Mouse (Mus musculus): Measurements from ENCODE around the gene Sbno2. TPM values are rescaled to one million over a fixed set of nuclear protein-coding genes. Genes with fewer than 3 reads are reported as not detected.
A peak's percentile ranks its signal among the peaks of the same experiment; 100 is the strongest.
"Not testable (repeated sequence)": the region's sequence is repeated elsewhere in the genome, so short reads cannot be mapped to it uniquely, and the experiment has no call there.

Sbno2 gene
- polyA plus RNA-seq, 1 experiment from 2014 or later = 13.2 TPM

DNA sequence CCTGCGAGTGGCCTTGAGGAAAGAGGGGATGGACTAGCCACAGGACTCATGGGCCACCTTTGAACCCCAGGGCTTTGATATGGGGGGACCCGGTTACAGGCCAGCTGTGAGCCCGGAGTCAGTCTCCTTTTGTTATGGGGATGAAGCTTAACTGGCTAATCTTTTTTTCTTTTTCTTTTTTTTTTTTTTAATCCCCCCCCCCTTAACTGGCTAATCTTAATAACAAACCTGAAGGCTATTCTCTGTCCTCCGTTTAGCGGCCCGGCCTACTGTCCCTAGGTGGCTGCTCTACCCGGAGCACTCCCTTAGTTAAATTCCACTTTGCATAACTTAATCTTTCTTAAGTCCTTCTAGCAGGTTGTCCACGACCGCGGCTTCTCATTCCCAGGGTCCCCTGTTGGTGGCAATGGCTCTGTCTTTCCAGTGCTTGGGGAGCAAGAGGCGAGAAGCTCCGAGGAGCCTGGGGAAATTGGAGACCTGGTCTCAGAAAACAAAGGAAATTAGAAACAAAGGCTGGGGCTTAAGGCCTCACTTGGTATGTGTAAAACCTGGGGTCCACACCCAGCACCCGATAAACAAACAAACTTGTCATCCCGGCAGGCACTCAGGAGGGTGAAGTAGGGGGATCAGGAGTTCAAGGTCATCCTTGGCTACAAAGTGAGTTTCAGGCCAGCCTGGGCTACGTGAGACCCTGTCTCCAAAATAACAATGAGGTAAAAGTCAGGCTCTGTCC is 54.3 kb downstream of the Sbno2 start:
- ATAC-seq (ENCODE audit: insufficient number of reproducible peaks, insufficient read depth, low FRiP score, low read depth) = no peak
- H3K4me1 ChIP-seq (ENCODE audit: control insufficient read depth, insufficient read depth, low read length) = peaks cover 31% of the 10 kb centered on the region; the same call in 1 of the 2 replicates
- no peak overlapping the region for H3K4me2 ChIP-seq (replicated peaks; ENCODE audit: low read depth, low read length)
- WGBS = 32% methylated on average over 15 of the region's 15 CpGs
- H3K27me3 ChIP-seq (ENCODE audit: control insufficient read depth, insufficient read depth, low read length) = no peaks in the 10 kb centered on the region
- H3K36me3 ChIP-seq (ENCODE audit: control insufficient read depth, insufficient read depth, low read length) = peaks cover 4% of the 10 kb centered on the region; the same call in 1 of the 2 replicates
- peak overlapping the region; percentile 58; the same call in 1 of the 2 replicates for H3K27ac ChIP-seq (ENCODE audit: low read length)
- H3K9ac ChIP-seq (replicated peaks; ENCODE audit: low read depth, low read length) = no peak overlapping the region
- no peaks in the 10 kb centered on the region for H3K9me3 ChIP-seq (ENCODE audit: control insufficient read depth, low read depth, low read length)
- H3K4me3 ChIP-seq (ENCODE audit: low read depth, low read length) = no peak overlapping the region

DNA sequence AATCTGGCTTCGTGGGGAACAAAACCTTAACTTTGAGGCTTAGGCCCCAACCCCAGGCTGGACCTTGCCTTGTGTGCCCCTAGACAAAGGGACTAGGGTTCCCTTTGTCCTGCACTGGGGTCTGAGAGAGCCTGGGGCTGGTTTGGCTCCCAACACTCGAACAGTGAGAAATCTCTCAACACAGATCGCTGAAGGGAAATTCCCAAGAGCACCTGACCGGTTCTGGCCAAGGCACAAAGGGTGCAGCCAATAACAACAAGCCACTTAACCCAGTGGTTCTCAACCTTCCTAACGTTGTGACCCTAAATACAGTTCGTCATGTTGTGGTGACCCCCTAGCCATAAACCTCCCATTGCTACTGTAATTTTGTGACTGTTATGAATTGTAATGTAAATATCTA is 55.1 kb downstream of the Sbno2 start:
- no peaks in the 10 kb centered on the region for H3K27me3 ChIP-seq (ENCODE audit: control insufficient read depth, insufficient read depth, low read length)
- peaks cover 24% of the 10 kb centered on the region; the same call in 1 of the 2 replicates for H3K4me1 ChIP-seq (ENCODE audit: control insufficient read depth, insufficient read depth, low read length)
- no peaks in the 10 kb centered on the region; the same call in 1 of the 2 replicates for H3K36me3 ChIP-seq (ENCODE audit: control insufficient read depth, insufficient read depth, low read length)
- H3K9me3 ChIP-seq (ENCODE audit: control insufficient read depth, low read depth, low read length) = no peaks in the 10 kb centered on the region
- H3K4me2 ChIP-seq (replicated peaks; ENCODE audit: low read depth, low read length) = no peak overlapping the region
- no peak for ATAC-seq (ENCODE audit: insufficient number of reproducible peaks, insufficient read depth, low FRiP score, low read depth)
- 39% methylated on average over 6 of the region's 6 CpGs for WGBS
- no peak overlapping the region for H3K27ac ChIP-seq (ENCODE audit: low read length)
- no peak overlapping the region for H3K4me3 ChIP-seq (ENCODE audit: low read depth, low read length)
- H3K9ac ChIP-seq (replicated peaks; ENCODE audit: low read depth, low read length) = no peak overlapping the region

DNA sequence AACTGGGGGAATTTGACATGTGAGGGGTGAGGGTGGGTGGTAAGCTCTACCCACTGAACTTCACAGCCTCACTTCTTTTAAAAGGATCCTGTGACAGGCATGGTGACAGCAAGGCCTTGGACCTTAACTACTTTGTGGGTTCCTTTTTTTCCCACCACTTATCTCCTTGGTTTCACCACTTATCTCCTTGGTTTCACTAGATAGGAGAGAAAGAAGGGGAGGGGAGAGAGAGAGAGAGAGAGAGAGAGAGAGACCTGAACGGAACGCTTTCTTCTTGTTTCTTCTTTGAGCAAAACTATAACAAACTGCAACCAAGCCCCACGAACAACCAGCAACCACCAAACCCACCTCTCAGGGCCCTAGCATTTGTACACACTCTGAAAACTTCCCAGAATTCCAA is 56.5 kb downstream of the Sbno2 start:
- 43% methylated on average over 3 of the region's 3 CpGs for WGBS
- no peak overlapping the region for H3K4me3 ChIP-seq (ENCODE audit: low read depth, low read length)

GRCm38 (mm10) chr10:80048396-80048795 is 57.0 kb downstream of the Sbno2 start:
- H3K36me3 ChIP-seq (ENCODE audit: control insufficient read depth, insufficient read depth, low read length) = no peaks in the 10 kb centered on the region
- H3K4me3 ChIP-seq (ENCODE audit: low read depth, low read length) = no peak overlapping the region
- no peak for ATAC-seq (ENCODE audit: insufficient number of reproducible peaks, insufficient read depth, low FRiP score, low read depth)
- no peaks in the 10 kb centered on the region for H3K27me3 ChIP-seq (ENCODE audit: control insufficient read depth, insufficient read depth, low read length)
- WGBS = 38% methylated on average over 5 of the region's 5 CpGs
- no peak overlapping the region for H3K4me2 ChIP-seq (replicated peaks; ENCODE audit: low read depth, low read length)
- H3K9ac ChIP-seq (replicated peaks; ENCODE audit: low read depth, low read length) = no peak overlapping the region
- H3K4me1 ChIP-seq (ENCODE audit: control insufficient read depth, insufficient read depth, low read length) = peaks cover 19% of the 10 kb centered on the region; the same call in 1 of the 2 replicates
- H3K27ac ChIP-seq (ENCODE audit: low read length) = no peak overlapping the region; the same call in 1 of the 2 replicates
- H3K9me3 ChIP-seq (ENCODE audit: control insufficient read depth, low read depth, low read length) = no peaks in the 10 kb centered on the region

More for the DNA sequence above, 56.5 kb downstream of the Sbno2 start:
- Histone ChIP-seq H3K9me3 (ENCODE audit: control insufficient read depth, low read depth, low read length) (no peaks in the 10 kb centered on the region), H3K4me2 (replicated peaks; ENCODE audit: low read depth, low read length) (no peak overlapping the region), H3K27ac (ENCODE audit: low read length) (peak overlapping the region; percentile 44; the same call in 1 of the 2 replicates), H3K4me1 (ENCODE audit: control insufficient read depth, insufficient read depth, low read length) (peaks cover 19% of the 10 kb centered on the region; the same call in 1 of the 2 replicates), H3K36me3 (ENCODE audit: control insufficient read depth, insufficient read depth, low read length) (no peaks in the 10 kb centered on the region), H3K27me3 (ENCODE audit: control insufficient read depth, insufficient read depth, low read length) (no peaks in the 10 kb centered on the region), H3K9ac (replicated peaks; ENCODE audit: low read depth, low read length) (no peak overlapping the region)
- no peak for ATAC-seq (ENCODE audit: insufficient number of reproducible peaks, insufficient read depth, low FRiP score, low read depth)

DNA sequence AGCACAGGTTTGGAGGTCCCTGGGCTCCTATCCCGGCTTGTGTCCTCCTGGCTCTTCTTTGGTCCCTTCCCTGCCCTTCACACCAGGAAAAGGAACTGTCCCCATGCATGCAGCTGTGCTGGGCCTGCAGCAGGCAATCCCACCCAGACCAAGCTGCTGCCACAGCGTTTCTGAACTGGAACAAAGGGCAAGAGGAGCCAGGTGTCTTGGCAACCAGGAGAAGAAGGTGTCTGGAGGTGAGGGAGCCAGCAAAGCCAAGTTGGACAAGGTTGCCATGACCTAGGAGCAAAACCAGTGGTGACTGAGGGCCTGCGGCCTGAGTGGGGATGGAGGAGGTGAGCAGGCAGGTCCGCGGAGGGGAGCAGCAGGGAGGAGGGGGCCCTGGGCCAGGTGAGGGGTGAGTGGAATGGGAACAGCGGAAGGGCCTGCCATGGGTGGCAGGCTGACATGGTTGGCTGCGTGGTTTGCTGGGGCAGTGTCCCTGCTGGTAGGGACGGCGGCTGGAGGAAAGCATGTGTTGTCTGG is 58.3 kb downstream of the Sbno2 start, which contains the start of gene Gpx4:
Gene Gpx4, plus strand, starts transcription at position 126 of the 525 bp plus-strand sequence.
- Histone ChIP-seq H3K9me3 (ENCODE audit: control insufficient read depth, low read depth, low read length) (no peaks in the 10 kb centered on the region), H3K9ac (replicated peaks; ENCODE audit: low read depth, low read length) (no peak within 1 kb of the TSS), H3K36me3 (ENCODE audit: control insufficient read depth, insufficient read depth, low read length) (no peaks in the 10 kb centered on the region), H3K27me3 (ENCODE audit: control insufficient read depth, insufficient read depth, low read length) (no peaks in the 10 kb centered on the region), H3K4me3 (ENCODE audit: low read depth, low read length) (no peak within 1 kb of the TSS), H3K4me1 (ENCODE audit: control insufficient read depth, insufficient read depth, low read length) (peaks cover 13% of the 10 kb centered on the region; the same call in 1 of the 2 replicates), H3K27ac (ENCODE audit: low read length) (no peak within 1 kb of the TSS), H3K4me2 (replicated peaks; ENCODE audit: low read depth, low read length) (no peak within 1 kb of the TSS)
- ATAC-seq (ENCODE audit: insufficient number of reproducible peaks, insufficient read depth, low FRiP score, low read depth) = no peak
- 60% methylated on average over 9 of the region's 9 CpGs for WGBS

DNA sequence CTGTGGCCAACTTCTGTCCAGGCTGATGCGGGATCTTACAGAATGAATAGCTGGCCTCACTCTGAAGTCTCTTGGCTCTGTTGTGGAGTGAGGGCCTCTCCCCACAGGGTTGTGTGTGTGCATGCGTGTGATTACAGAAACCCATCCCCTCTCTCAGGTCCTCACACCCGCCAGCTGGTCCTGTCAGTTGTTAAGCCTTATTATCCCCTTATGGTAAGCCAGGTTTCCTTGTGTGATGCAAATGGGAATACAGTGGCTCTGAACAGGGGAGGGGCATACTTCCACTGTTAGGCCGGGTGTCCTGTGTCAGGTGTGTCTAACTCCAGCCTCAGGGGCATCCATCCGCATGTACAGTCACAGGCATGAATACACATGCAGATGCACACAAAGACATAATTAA is 59.6 kb downstream of the Sbno2 start:
- H3K4me2 ChIP-seq (replicated peaks; ENCODE audit: low read depth, low read length) = no peak overlapping the region
- H3K9me3 ChIP-seq (ENCODE audit: control insufficient read depth, low read depth, low read length) = no peaks in the 10 kb centered on the region
- H3K27ac ChIP-seq (ENCODE audit: low read length) = no peak overlapping the region
- H3K4me3 ChIP-seq (ENCODE audit: low read depth, low read length) = no peak overlapping the region
- no peaks in the 10 kb centered on the region for H3K36me3 ChIP-seq (ENCODE audit: control insufficient read depth, insufficient read depth, low read length)
- no peak for ATAC-seq (ENCODE audit: insufficient number of reproducible peaks, insufficient read depth, low FRiP score, low read depth)
- H3K27me3 ChIP-seq (ENCODE audit: control insufficient read depth, insufficient read depth, low read length) = no peaks in the 10 kb centered on the region
- H3K9ac ChIP-seq (replicated peaks; ENCODE audit: low read depth, low read length) = no peak overlapping the region
- 82% methylated on average over 5 of the region's 5 CpGs for WGBS
- H3K4me1 ChIP-seq (ENCODE audit: control insufficient read depth, insufficient read depth, low read length) = 0 out of 2 replicates have a peak, but pooled peaks cover 7% of the 10 kb centered on the region

- H3K27ac ChIP-seq (ENCODE audit: low read length); H3K27me3 ChIP-seq (ENCODE audit: control insufficient read depth, insufficient read depth, low read length); H3K36me3 ChIP-seq (ENCODE audit: control insufficient read depth, insufficient read depth, low read length); H3K9ac ChIP-seq (replicated peaks; ENCODE audit: low read depth, low read length); H3K4me2 ChIP-seq (replicated peaks; ENCODE audit: low read depth, low read length); H3K4me3 ChIP-seq (ENCODE audit: low read depth, low read length); ATAC-seq (ENCODE audit: insufficient number of reproducible peaks, insufficient read depth, low FRiP score, low read depth); H3K4me1 ChIP-seq (ENCODE audit: control insufficient read depth, insufficient read depth, low read length); H3K9me3 ChIP-seq (ENCODE audit: control insufficient read depth, low read depth, low read length): not testable (repeated sequence)
- whole genome bisulfite sequencing = 95% methylated on average over 2 of the region's 4 CpGs
Observed at GRCm38 (mm10) chr10:80045364-80045763, 60.0 kb downstream of the Sbno2 start.

DNA sequence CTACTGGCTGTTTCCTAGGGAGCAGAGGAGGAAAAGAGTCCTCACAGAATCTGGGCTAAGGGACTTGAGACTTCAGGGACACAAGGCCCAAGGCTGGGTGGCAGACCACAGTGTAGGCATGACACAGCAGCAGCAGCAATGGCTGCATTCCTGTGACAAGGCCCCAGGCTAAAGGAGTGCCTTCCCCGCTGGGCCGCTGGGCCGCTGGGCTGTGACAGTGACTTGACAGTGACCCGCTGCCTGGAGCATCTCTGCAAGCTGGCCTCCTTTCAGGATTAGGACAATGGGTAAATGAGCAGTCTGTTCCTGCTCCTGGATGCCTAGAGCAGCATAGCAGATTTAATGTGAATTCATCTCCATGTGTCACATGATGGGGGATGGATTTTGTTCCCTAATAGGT is 61.3 kb downstream of the Sbno2 start:
- no peaks in the 10 kb centered on the region for H3K9me3 ChIP-seq (ENCODE audit: control insufficient read depth, low read depth, low read length)
- 74% methylated on average over 4 of the region's 4 CpGs for WGBS
- H3K9ac ChIP-seq (replicated peaks; ENCODE audit: low read depth, low read length) = no peak overlapping the region
- 0 out of 2 replicates have a peak, but pooled peaks cover 7% of the 10 kb centered on the region for H3K4me1 ChIP-seq (ENCODE audit: control insufficient read depth, insufficient read depth, low read length)
- no peak overlapping the region for H3K4me2 ChIP-seq (replicated peaks; ENCODE audit: low read depth, low read length)
- no peak overlapping the region for H3K4me3 ChIP-seq (ENCODE audit: low read depth, low read length)
- no peak for ATAC-seq (ENCODE audit: insufficient number of reproducible peaks, insufficient read depth, low FRiP score, low read depth)
- no peak overlapping the region for H3K27ac ChIP-seq (ENCODE audit: low read length)
- no peaks in the 10 kb centered on the region for H3K36me3 ChIP-seq (ENCODE audit: control insufficient read depth, insufficient read depth, low read length)
- no peaks in the 10 kb centered on the region for H3K27me3 ChIP-seq (ENCODE audit: control insufficient read depth, insufficient read depth, low read length)
